Mouse (Mus musculus) liver, postnatal 0 days (tissue): ENCODE data around the gene Cbx4. TPM values are rescaled to one million over a fixed set of nuclear protein-coding genes. Genes with fewer than 3 reads are reported as not detected.
A peak's percentile ranks its signal among the peaks of the same experiment; 100 is the strongest.

Experiments
- ATAC-seq: fragments of 200-750 bp; cut with Nextera tagmentation; 2 replicates; pipeline ENCODE4 v1.8.0; 2017; ENCODE audit warnings: mild to moderate bottlenecking, moderate library complexity
- DNase-seq: peaks from one replicate; pipeline ENCODE4 v3.0.0-alpha.2; 2016
- H3K27ac ChIP-seq: fragments of 300-500 bp; sonication (generic); 2 replicates; pipeline ENCODE4 v1.5.1; 2014; ENCODE audit warnings: antibody characterized with exemption, moderate library complexity, mild to moderate bottlenecking, low read depth
- H3K27me3 ChIP-seq: fragments of 300-500 bp; sonication (generic); 2 replicates; pipeline ENCODE4 v1.6.1; 2014; ENCODE audit warnings: low read length, control low read depth, mixed read lengths; ENCODE audit not compliant: insufficient read depth
- H3K36me3 ChIP-seq: fragments of 300-500 bp; sonication (generic); replicated peaks from 2 replicates; pipeline ENCODE4 v1.6.1; 2014; ENCODE audit warnings: mild to moderate bottlenecking, control low read depth, low read length, moderate library complexity, mixed read lengths; ENCODE audit not compliant: insufficient read depth
- H3K4me1 ChIP-seq: fragments of 300-500 bp; sonication (generic); 2 replicates; pipeline ENCODE4 v1.6.1; 2014; ENCODE audit warnings: antibody characterized with exemption, mild to moderate bottlenecking, control low read depth; ENCODE audit not compliant: insufficient read depth
- H3K4me2 ChIP-seq: fragments of 300-500 bp; sonication (generic); 2 replicates; pipeline ENCODE4 v1.6.1; 2014; ENCODE audit warnings: low read depth, mild to moderate bottlenecking, low read length, moderate library complexity, mixed read lengths
- H3K4me3 ChIP-seq: fragments of 300-500 bp; sonication (generic); 2 replicates; pipeline ENCODE4 v1.5.1; 2014; ENCODE audit warnings: low read depth, low read length
- H3K9ac ChIP-seq: fragments of 300-500 bp; sonication (generic); replicated peaks from 2 replicates; pipeline ENCODE4 v1.6.1; 2014; ENCODE audit warnings: mild to moderate bottlenecking, moderate library complexity
- H3K9me3 ChIP-seq: fragments of 300-500 bp; sonication (generic); 2 replicates; pipeline ENCODE4 v1.6.1; 2016; ENCODE audit warnings: mild to moderate bottlenecking, control low read depth, low read length, mixed read lengths
- CTCF ChIP-seq: sonication (generic); IDR thresholded peaks from 2 replicates; pipeline ENCODE4 v1.5.1; 2016; ENCODE audit warnings: antibody characterized with exemption, low read depth
- EP300 ChIP-seq: IDR thresholded peaks from 2 replicates; pipeline ENCODE4 v1.6.1; 2016; ENCODE audit warnings: antibody characterized with exemption, low read depth, mild to moderate bottlenecking
- WGBS: fragments of 180-500 bp; shearing (Covaris S2); extraction: QIAGEN DNeasy Blood & Tissue Kit; methylation state at CpG from one replicate; pipeline ENCODE4 v1.1.7; 2014; ENCODE audit not compliant: insufficient replicate concordance; 5-methylcytosine and 5-hydroxymethylcytosine counted together
- polyA plus RNA-seq: library from polyadenylated mRNA; unstranded; fragments of >200 nt; fragmentation: Nextera tagmentation; extraction: Ambion mirVana; gene quantifications from 2 replicates; pipeline ENCODE4 v1.2.1, GENCODE M21; 2015

Cbx4 gene
- 2.8 and 4.7 TPM in 2 replicates for polyA plus RNA-seq

DNA sequence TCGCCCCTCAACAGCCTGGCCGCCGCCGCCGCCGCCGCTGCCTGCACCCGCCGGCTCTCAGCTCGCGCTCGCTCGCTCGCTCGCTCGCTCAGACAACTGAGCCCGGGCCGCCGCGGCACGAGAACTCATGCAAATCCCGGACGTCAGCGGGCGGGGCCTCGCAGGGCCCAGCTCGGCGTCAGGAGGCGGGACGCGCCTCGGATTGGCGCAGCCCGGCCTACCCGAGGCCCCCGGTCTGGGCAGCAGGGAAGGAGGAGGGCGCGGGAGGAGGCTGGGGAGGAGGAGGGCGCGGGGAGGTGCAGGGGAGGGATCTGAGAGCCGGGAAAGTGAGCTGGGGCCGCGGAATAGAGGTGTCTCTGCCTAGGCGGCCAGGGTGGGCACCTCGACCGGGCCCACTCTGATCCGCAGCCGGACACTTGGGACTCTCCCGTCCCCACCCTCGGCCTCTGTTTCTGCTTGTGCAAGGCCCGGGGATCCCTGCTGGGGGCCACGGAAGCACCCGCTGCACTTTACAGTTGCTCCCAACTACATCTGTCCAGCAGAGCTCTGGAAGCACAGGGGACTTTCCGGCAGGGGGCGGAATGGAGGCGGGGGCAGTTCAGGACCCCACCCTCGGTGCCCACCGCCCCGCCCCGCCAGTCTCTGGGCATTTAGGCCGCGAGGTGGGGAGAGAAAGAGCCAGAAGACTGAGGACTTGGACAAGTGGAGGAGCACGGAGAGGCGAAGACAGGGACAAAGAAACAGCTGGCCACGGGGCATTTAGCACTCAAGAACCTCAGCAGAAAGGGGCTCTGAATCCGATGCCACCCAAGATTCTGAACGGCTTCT is at the start of gene Cbx4:
Cbx4 (minus strand) TSS at position 78 of the 828 bp plus-strand sequence.
- H3K27ac ChIP-seq, result peak within 1 kb of the TSS; percentile 95
- H3K4me1 ChIP-seq, result peaks cover 68% of the 10 kb centered on the region
- H3K9ac ChIP-seq, result peak within 1 kb of the TSS; percentile 87
- H3K27me3 ChIP-seq, result peaks cover 43% of the 10 kb centered on the region
- peak within 1 kb of the TSS; percentile 89 for H3K4me3 ChIP-seq
- WGBS, result 7% methylated on average over 51 of the region's 67 CpGs
- DNase-seq (peak; percentile 93), ATAC-seq (peak; percentile 83)
- TF ChIP-seq CTCF, result peak; percentile 59
- TF ChIP-seq EP300, result no peak
- H3K4me2 ChIP-seq, result peak within 1 kb of the TSS; percentile 77
- no peaks in the 10 kb centered on the region for H3K9me3 ChIP-seq
- peaks cover 10% of the 10 kb centered on the region for H3K36me3 ChIP-seq

DNA sequence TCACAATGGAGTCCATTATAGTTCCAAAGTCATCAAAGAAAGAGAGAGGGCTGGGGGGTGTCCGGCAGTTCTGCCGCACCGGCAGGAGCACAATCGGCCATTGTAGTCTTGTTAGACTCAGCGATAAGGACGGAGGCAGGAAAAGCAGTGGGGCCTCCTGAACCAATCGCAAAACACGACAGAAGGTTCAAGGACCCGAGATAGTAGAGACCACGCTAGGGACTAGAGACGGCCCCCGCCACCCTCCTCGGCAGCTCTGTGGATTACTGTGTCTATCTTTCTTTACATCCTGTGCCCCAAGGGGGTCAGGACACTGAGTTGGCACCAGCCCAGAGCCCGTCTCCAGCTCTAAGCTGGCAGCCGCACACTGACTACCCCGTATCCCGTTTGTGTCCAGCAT is 48.6 kb upstream of the Cbx4 start:
- Histone ChIP-seq H3K9me3 (no peaks in the 10 kb centered on the region), H3K27me3 (no peaks in the 10 kb centered on the region), H3K4me3 (no peak overlapping the region), H3K4me2 (peak overlapping the region; percentile 48), H3K36me3 (no peaks in the 10 kb centered on the region), H3K9ac (0 out of 2 replicates have a peak overlapping the region, but pooled peaks have one; percentile 26), H3K27ac (peak overlapping the region; percentile 84), H3K4me1 (peaks cover 26% of the 10 kb centered on the region)
- DNase-seq (peak; percentile 53), ATAC-seq (0 out of 2 replicates have a peak, but pooled peaks have one; percentile 7)
- 18% methylated on average over 17 of the region's 17 CpGs for WGBS
- TF ChIP-seq EP300, result no peak
- no peak for TF ChIP-seq CTCF

DNA sequence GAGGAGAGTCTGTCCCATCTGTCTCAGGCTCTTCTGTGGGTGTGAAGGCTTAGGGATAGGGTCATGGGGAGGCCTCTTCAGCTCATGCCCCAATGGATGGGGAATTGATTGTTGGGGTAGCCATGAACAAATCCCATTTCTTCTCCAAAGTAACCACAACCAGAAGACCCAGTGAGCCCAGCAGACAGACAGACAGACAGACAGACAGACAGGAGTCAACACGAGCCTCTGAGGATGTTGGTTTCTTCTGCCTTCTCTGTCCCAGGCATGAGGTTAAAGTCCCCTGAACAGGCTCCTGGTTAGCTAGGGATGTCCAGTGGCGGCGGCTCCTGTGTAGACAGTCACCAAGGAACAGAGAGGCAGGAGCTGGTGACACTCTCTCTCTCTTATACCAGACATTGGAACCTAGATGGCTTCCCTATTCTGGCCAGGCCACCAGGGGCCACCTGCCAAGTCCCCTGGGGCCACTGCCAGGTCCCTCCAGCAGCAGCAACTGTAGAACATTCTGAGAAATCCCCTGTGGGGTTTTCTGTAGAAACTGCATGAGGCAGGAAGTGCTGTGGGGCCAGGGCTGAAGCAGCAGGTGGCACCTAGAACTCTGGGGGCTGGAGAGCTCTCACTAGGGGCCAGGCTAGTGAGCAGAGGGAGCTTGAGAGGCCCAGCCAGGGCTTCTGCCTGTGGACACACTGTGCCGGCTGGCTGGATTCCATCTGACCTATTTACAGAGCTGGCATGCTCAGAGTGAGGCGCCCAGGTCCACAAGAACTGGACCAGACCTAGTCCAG is 47.6 kb upstream of the Cbx4 start:
- Histone ChIP-seq H3K4me3 (no peak overlapping the region), H3K27ac (peak overlapping the region; percentile 84), H3K4me1 (peaks cover 30% of the 10 kb centered on the region), H3K27me3 (no peaks in the 10 kb centered on the region), H3K36me3 (no peaks in the 10 kb centered on the region), H3K9me3 (no peaks in the 10 kb centered on the region), H3K9ac (no peak overlapping the region; the same call in 1 of the 2 replicates), H3K4me2 (0 out of 2 replicates have a peak overlapping the region, but pooled peaks have one; percentile 9)
- WGBS, result 49% methylated on average over 5 of the region's 5 CpGs
- peak; percentile 88 for ATAC-seq
- DNase-seq, result peak; percentile 79
- peak; percentile 71; the same call in 1 of the 2 replicates for TF ChIP-seq EP300
- TF ChIP-seq CTCF, result peak; percentile 9; the same call in 1 of the 2 replicates

DNA sequence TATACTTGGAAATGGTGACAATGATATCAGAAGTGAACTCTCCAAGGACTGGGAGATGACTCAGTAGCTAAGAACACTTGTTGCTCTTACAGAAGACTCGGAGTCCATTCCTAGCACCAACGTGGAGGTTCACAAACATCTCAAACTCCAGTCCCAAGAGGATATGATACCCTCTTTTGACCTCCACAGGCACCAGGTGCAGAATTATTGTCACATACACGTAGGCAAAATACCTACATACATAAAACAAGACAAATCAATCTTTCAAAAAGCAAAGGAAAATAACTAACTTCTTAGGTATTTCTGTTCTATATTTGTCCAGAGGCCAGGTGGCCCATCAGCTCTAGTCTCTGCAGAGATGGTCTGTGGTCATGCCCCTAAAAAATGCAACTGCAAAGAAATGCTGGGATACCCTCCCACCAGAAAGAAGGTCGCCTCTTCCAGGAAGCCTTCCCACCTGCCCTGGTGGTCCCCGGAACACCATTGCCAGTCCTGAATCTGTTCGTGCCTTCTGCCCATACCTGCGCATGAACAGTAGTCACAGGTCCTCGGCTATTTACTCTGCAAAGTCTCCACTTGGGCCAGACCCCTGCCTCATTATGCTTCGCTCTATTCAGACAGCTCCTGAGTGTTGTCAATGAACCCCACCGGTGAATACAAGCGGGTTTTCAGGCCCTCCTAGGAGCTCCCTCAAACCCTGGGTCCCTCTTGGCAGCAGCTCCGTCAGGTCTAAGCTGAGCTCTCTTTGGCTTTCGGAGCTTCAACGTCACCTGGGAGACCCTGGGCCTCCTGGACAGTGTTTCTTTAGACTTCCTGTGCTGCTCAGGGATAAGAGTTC is 46.4 kb upstream of the Cbx4 start:
- H3K36me3 ChIP-seq, result no peaks in the 10 kb centered on the region
- WGBS, result 63% methylated on average over 14 of the region's 14 CpGs
- H3K9ac ChIP-seq, result no peak overlapping the region
- no peaks in the 10 kb centered on the region for H3K27me3 ChIP-seq
- no peak overlapping the region for H3K4me3 ChIP-seq
- peaks cover 42% of the 10 kb centered on the region for H3K4me1 ChIP-seq
- H3K27ac ChIP-seq, result no peak overlapping the region
- no peak overlapping the region for H3K4me2 ChIP-seq
- DNase-seq, result no peak
- TF ChIP-seq CTCF (no peak), EP300 (no peak)
- no peaks in the 10 kb centered on the region for H3K9me3 ChIP-seq
- no peak for ATAC-seq

DNA sequence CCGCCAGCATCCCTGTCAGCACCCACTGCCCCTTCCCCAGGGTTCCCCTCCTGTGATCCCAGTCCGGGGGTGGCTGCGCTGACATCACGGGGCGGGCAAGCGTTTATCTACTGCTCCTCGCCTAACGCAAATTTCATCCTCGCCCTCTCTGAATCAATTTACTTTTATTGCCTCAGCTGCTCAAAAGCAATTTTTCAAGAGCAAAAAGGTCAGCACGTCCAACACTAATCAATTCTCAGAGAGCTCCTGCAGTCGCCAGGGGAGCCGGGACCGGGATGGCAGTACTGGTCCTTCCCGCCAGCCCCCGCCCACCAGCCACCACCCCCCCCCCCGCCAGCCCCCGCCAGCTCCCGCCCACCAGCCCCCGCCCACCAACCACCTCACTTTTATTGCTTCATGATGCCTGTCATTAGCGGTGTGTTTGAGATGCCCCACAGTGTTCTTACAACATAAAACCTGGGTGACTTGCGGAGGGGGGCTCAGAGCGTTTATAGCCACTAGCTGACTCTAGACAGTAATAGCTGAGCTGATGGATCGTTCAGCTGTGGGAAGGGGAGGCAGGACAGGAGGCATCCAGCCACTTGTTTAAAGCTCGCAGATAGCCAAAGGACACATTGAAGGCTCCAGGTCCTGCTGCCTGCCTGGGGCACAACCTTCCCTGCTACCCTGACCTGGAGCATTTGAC is 44.2 kb upstream of the Cbx4 start:
- Histone ChIP-seq H3K4me2 (no peak overlapping the region), H3K9ac (no peak overlapping the region), H3K27ac (no peak overlapping the region), H3K27me3 (no peaks in the 10 kb centered on the region), H3K4me1 (peaks cover 60% of the 10 kb centered on the region), H3K4me3 (no peak overlapping the region), H3K36me3 (no peaks in the 10 kb centered on the region), H3K9me3 (no peaks in the 10 kb centered on the region)
- WGBS, result 21% methylated on average over 24 of the region's 24 CpGs
- ATAC-seq (no peak), DNase-seq (peak; percentile 39)
- TF ChIP-seq EP300 (no peak), CTCF (no peak)
